Mouse (Mus musculus) activated CD4-positive, CD25-positive, alpha-beta regulatory T cell, adult 4 months (primary cell): ENCODE measurements at regions not wholly inside any gene's neighbourhood (a gene's known extent, or its start where the extent isn't known, plus 50 kb on each side); places are given as distances from the start of the nearest gene placed in this dataset.
"Not testable (repeated sequence)": the region's sequence is repeated elsewhere in the genome, so short reads cannot be mapped to it uniquely, and the experiment has no call there.

Experiments used
- ATAC-seq: one replicate; pipeline ENCODE4 v1.8.0; 2017

GRCm38 (mm10) chr1:161614091-161614490 lies 119.6 kb downstream of the Tnfsf18 start:
- ATAC-seq = not testable (repeated sequence)

DNA sequence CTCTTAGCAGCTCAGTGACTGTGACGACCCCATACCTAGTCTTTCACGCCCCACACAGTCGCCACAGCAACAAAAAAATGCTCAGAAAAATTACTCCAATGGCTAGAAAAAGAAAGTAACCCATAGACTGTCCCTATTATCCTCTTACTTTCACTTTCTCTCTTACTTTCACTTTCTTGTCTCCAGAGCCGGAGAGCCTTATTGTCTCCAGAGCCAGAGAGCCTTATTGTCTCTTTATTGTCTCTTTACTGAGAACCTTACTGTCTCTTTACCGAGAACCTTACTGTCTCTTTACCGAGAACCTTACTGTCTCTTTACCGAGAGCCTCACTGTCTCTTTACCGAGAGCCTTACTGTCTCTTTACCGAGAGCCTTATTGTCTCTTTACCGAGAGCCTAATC lies 119.2 kb downstream of the Tnfsf18 start:
- ATAC-seq = peak; percentile 32

GRCm38 (mm10) chr1:161607446-161607845 lies 113.0 kb downstream of the Tnfsf18 start:
- no peak for ATAC-seq

GRCm38 (mm10) chr1:161602150-161602549 lies 107.7 kb downstream of the Tnfsf18 start:
- no peak for ATAC-seq

DNA sequence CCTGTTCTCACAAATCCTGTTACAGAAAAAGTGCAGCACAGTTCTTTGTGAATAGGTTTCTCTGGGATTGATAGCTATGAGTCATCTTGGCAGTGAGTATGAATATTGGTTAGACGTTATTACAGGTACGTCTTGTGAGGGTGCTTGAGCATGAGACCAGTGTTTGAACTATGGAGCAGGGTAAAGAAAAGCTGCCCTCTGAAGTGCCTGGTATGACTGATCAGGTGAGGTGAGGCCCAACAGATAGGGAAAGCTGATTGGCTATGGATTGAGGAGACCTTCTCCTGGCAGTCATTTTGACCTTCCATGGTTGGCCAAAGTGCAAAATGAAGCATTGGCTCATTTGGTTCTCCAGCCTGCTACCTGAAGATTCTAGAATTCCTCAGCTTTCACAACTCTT lies 106.7 kb downstream of the Tnfsf18 start:
- no peak for ATAC-seq

- ATAC-seq = no peak
Measured at GRCm38 (mm10) chr1:161598167-161598566, 103.7 kb downstream of the Tnfsf18 start.

DNA sequence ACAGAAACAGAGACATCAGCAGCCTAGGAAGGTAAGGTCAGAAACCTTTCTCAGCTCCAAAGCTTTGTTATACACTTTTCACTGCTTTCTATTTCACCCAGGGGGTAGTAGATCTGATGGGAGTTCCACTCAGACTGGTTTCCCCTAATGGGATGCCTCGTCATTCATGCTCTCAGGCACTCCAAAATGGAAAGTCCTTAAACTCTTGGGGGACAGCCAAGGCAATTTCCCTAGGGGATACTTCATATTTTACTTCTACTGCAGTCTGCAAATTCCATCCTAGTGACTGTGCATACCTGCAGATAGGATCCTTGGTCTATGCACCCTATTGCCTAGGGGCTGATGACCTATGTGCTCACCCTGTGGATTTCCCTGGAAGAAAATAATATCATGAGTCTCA lies 82.1 kb downstream of the Tnfsf18 start:
- ATAC-seq = no peak

DNA sequence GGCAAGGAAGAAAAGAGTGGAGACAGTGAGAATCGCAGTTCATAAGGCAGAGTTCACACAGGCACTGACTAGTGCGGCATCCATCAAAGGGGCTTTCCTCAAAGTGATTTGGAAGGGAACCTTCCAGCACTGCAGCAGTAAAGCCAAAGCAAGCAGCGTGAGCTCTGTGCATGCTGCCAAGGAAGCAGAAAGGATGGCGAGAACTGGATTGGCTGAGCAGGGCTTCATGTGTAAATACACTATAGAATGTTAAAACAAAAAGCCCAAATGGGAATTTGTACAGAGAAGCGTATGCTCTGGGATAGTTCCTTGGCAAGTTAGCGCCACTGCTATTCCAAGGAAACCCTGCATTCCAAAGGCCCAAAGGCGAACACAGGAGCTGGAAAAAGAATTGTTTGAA lies 81.5 kb downstream of the Tnfsf18 start:
- no peak for ATAC-seq

GRCm38 (mm10) chr1:161575171-161575570 lies 80.7 kb downstream of the Tnfsf18 start:
- no peak for ATAC-seq

- no peak for ATAC-seq
Measured at GRCm38 (mm10) chr1:161570762-161571161, 76.3 kb downstream of the Tnfsf18 start.

- ATAC-seq = no peak
Measured at GRCm38 (mm10) chr1:161567826-161568225, 73.4 kb downstream of the Tnfsf18 start.

DNA sequence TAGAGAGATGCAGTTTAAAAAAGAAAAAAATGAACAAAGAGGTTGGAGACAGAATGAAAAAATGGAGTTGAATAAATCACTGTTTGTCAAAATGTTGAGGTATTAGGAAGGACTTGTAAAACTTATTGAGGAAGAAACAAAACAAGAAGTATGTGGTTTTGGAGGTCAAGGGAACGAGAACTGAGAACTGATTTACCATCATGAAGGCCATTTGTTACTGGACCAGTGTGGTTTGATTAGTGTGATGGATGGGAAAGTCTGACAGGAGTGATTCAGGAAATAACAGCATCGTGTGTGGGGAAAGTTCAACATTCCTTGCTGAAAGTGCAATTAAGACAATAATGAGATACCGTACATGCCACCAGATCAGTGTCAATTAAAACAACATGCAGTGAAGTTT lies 65.9 kb downstream of the Tnfsf18 start:
- ATAC-seq = no peak
